Mouse (Mus musculus) kidney, embryonic 15.5 days (tissue): ENCODE measurements around the gene Dgki. TPM values are rescaled to one million over a fixed set of nuclear protein-coding genes. Genes with fewer than 3 reads are reported as not detected.
A peak's percentile ranks its signal among the peaks of the same experiment; 100 is the strongest.

Source experiments
- ATAC-seq: fragments of 200-750 bp; cut with Nextera tagmentation; replicated peaks from 2 replicates; pipeline ENCODE4 v1.8.0; 2017; ENCODE audit warnings: moderate TSS enrichment; ENCODE audit not compliant: low FRiP score
- H3K27ac ChIP-seq: fragments of 300-500 bp; sonication (generic); 2 replicates; pipeline ENCODE4 v1.5.1; 2015; ENCODE audit warnings: mild to moderate bottlenecking, inconsistent platforms
- H3K27me3 ChIP-seq: fragments of 300-500 bp; sonication (generic); 2 replicates; pipeline ENCODE4 v1.6.1; 2015; ENCODE audit warnings: inconsistent platforms
- H3K36me3 ChIP-seq: fragments of 300-500 bp; sonication (generic); 2 replicates; pipeline ENCODE4 v1.6.1; 2015; ENCODE audit warnings: inconsistent platforms
- H3K4me1 ChIP-seq: fragments of 300-500 bp; sonication (generic); 2 replicates; pipeline ENCODE4 v1.6.1; 2015; ENCODE audit warnings: inconsistent platforms
- H3K4me2 ChIP-seq: fragments of 300-500 bp; sonication (generic); 2 replicates; pipeline ENCODE4 v1.6.1; 2015; ENCODE audit warnings: moderate library complexity, mild to moderate bottlenecking, inconsistent platforms
- H3K4me3 ChIP-seq: fragments of 300-500 bp; sonication (generic); replicated peaks from 2 replicates; pipeline ENCODE4 v1.5.1; 2015; ENCODE audit warnings: mild to moderate bottlenecking, inconsistent platforms
- H3K9ac ChIP-seq: fragments of 300-500 bp; sonication (generic); 2 replicates; pipeline ENCODE4 v1.6.1; 2015; ENCODE audit warnings: mild to moderate bottlenecking, inconsistent platforms
- H3K9me3 ChIP-seq: fragments of 300-500 bp; sonication (generic); replicated peaks from 2 replicates; pipeline ENCODE4 v1.6.1; 2016; ENCODE audit warnings: inconsistent platforms
- WGBS: fragments of 180-500 bp; shearing (Covaris S2); methylation state at CpG from one replicate; pipeline ENCODE4 v1.1.7; 2015; ENCODE audit warnings: mixed read lengths; 5-methylcytosine and 5-hydroxymethylcytosine counted together
- polyA plus RNA-seq: library from polyadenylated mRNA; unstranded; fragments of >200 nt; fragmentation: Nextera tagmentation; extraction: Ambion mirVana; gene quantifications from 2 replicates; pipeline ENCODE4 v1.2.1, GENCODE M21; 2015

Dgki gene
- polyA plus RNA-seq, 1 experiment from 2014 or later: 0.55 TPM

GRCm38 (mm10) chr6:37069836-37070600, 230.0 kb downstream of the Dgki start:
- no peak overlapping the region for H3K27ac ChIP-seq
- no peak overlapping the region for H3K4me3 ChIP-seq
- no peak overlapping the region for H3K9ac ChIP-seq
- peaks cover 11% of the 10 kb centered on the region; the same call in 1 of the 2 replicates for H3K4me1 ChIP-seq
- no peaks in the 10 kb centered on the region for H3K27me3 ChIP-seq
- ATAC-seq: peak; percentile 52; the same call in 1 of the 2 replicates
- WGBS: 30% methylated on average over 14 of the region's 14 CpGs
- H3K4me2 ChIP-seq: no peak overlapping the region
- H3K36me3 ChIP-seq: no peaks in the 10 kb centered on the region
- no peaks in the 10 kb centered on the region for H3K9me3 ChIP-seq

- no peaks in the 10 kb centered on the region for H3K36me3 ChIP-seq
- peaks cover 16% of the 10 kb centered on the region; the same call in 1 of the 2 replicates for H3K4me1 ChIP-seq
- H3K27me3 ChIP-seq: no peaks in the 10 kb centered on the region
- 78% methylated on average over 6 of the region's 6 CpGs for WGBS
- H3K4me3 ChIP-seq: no peak overlapping the region
- no peak overlapping the region for H3K4me2 ChIP-seq
- no peak overlapping the region for H3K27ac ChIP-seq
- H3K9me3 ChIP-seq: no peaks in the 10 kb centered on the region
- ATAC-seq: no peak
- no peak overlapping the region for H3K9ac ChIP-seq
These were observed 231.2 kb downstream of the Dgki start for GRCm38 (mm10) chr6:37068737-37069136.

- WGBS: 79% methylated on average over 1 of the region's 1 CpGs
- Histone ChIP-seq H3K9ac (no peak overlapping the region), H3K27ac (no peak overlapping the region), H3K36me3 (no peaks in the 10 kb centered on the region), H3K4me3 (no peak overlapping the region), H3K9me3 (no peaks in the 10 kb centered on the region), H3K4me2 (no peak overlapping the region), H3K27me3 (no peaks in the 10 kb centered on the region), H3K4me1 (peaks cover 16% of the 10 kb centered on the region; the same call in 1 of the 2 replicates)
- ATAC-seq: no peak
These were observed 232.6 kb downstream of the Dgki start for GRCm38 (mm10) chr6:37067357-37067756.

- Histone ChIP-seq H3K4me2 (no peak overlapping the region), H3K36me3 (no peaks in the 10 kb centered on the region), H3K4me3 (no peak overlapping the region), H3K27ac (peak overlapping the region; percentile 42), H3K4me1 (peaks cover 6% of the 10 kb centered on the region; the same call in 1 of the 2 replicates), H3K9ac (no peak overlapping the region), H3K27me3 (no peaks in the 10 kb centered on the region), H3K9me3 (no peaks in the 10 kb centered on the region)
- WGBS: 16% methylated on average over 10 of the region's 10 CpGs
- ATAC-seq: 0 out of 2 replicates have a peak, but pooled peaks have one; percentile 54
These were observed 235.7 kb downstream of the Dgki start for GRCm38 (mm10) chr6:37064214-37064830.

GRCm38 (mm10) chr6:37063266-37063665, 236.7 kb downstream of the Dgki start:
- Histone ChIP-seq H3K9ac (no peak overlapping the region), H3K4me2 (no peak overlapping the region), H3K36me3 (no peaks in the 10 kb centered on the region), H3K9me3 (no peaks in the 10 kb centered on the region), H3K4me3 (no peak overlapping the region), H3K4me1 (peaks cover 6% of the 10 kb centered on the region; the same call in 1 of the 2 replicates), H3K27me3 (no peaks in the 10 kb centered on the region), H3K27ac (no peak overlapping the region)
- no peak for ATAC-seq
- 92% methylated on average over 7 of the region's 7 CpGs for WGBS

- ATAC-seq: no peak
- WGBS: 56% methylated on average over 3 of the region's 3 CpGs
These were observed 239.9 kb downstream of the Dgki start for GRCm38 (mm10) chr6:37060114-37060513.

GRCm38 (mm10) chr6:37057957-37058356, 242.0 kb downstream of the Dgki start:
- no peak overlapping the region for H3K4me3 ChIP-seq
- no peaks in the 10 kb centered on the region for H3K9me3 ChIP-seq
- WGBS: 87% methylated on average over 9 of the region's 9 CpGs
- no peak overlapping the region for H3K4me2 ChIP-seq
- no peak overlapping the region for H3K27ac ChIP-seq
- ATAC-seq: no peak
- H3K9ac ChIP-seq: no peak overlapping the region
- H3K36me3 ChIP-seq: no peaks in the 10 kb centered on the region
- H3K4me1 ChIP-seq: no peaks in the 10 kb centered on the region
- no peaks in the 10 kb centered on the region for H3K27me3 ChIP-seq

More at GRCm38 (mm10) chr6:37060114-37060513, 239.9 kb downstream of the Dgki start:
- Histone ChIP-seq H3K36me3 (no peaks in the 10 kb centered on the region), H3K9ac (no peak overlapping the region), H3K4me1 (peaks cover 6% of the 10 kb centered on the region; the same call in 1 of the 2 replicates), H3K27me3 (no peaks in the 10 kb centered on the region), H3K9me3 (no peaks in the 10 kb centered on the region), H3K4me3 (no peak overlapping the region), H3K27ac (no peak overlapping the region), H3K4me2 (no peak overlapping the region)

- Histone ChIP-seq H3K27me3 (no peaks in the 10 kb centered on the region), H3K36me3 (no peaks in the 10 kb centered on the region), H3K4me1 (no peaks in the 10 kb centered on the region), H3K27ac (no peak overlapping the region), H3K4me3 (no peak overlapping the region), H3K9ac (no peak overlapping the region), H3K4me2 (no peak overlapping the region), H3K9me3 (no peaks in the 10 kb centered on the region)
- 94% methylated on average over 7 of the region's 7 CpGs for WGBS
- no peak for ATAC-seq
These were observed 242.4 kb downstream of the Dgki start for GRCm38 (mm10) chr6:37057536-37057935.

- Histone ChIP-seq H3K27ac (no peak overlapping the region), H3K4me3 (no peak overlapping the region), H3K9ac (no peak overlapping the region), H3K4me1 (no peaks in the 10 kb centered on the region), H3K4me2 (no peak overlapping the region), H3K9me3 (no peaks in the 10 kb centered on the region), H3K27me3 (no peaks in the 10 kb centered on the region), H3K36me3 (no peaks in the 10 kb centered on the region)
- no peak for ATAC-seq
- WGBS: 85% methylated on average over 3 of the region's 3 CpGs
These were observed 244.3 kb downstream of the Dgki start for GRCm38 (mm10) chr6:37055634-37056033.

- H3K27ac ChIP-seq: no peak overlapping the region
- H3K9ac ChIP-seq: no peak overlapping the region
- 65% methylated on average over 5 of the region's 5 CpGs for WGBS
- H3K9me3 ChIP-seq: no peaks in the 10 kb centered on the region
- H3K4me1 ChIP-seq: no peaks in the 10 kb centered on the region
- no peaks in the 10 kb centered on the region for H3K36me3 ChIP-seq
- no peaks in the 10 kb centered on the region for H3K27me3 ChIP-seq
- H3K4me3 ChIP-seq: no peak overlapping the region
- ATAC-seq: no peak
- no peak overlapping the region for H3K4me2 ChIP-seq
These were observed 244.9 kb downstream of the Dgki start for GRCm38 (mm10) chr6:37055128-37055527.

GRCm38 (mm10) chr6:37054435-37055020, 245.5 kb downstream of the Dgki start:
- no peak overlapping the region for H3K27ac ChIP-seq
- no peak for ATAC-seq
- H3K27me3 ChIP-seq: no peaks in the 10 kb centered on the region
- H3K9ac ChIP-seq: no peak overlapping the region
- 48% methylated on average over 6 of the region's 6 CpGs for WGBS
- H3K4me1 ChIP-seq: no peaks in the 10 kb centered on the region
- H3K9me3 ChIP-seq: no peaks in the 10 kb centered on the region
- H3K4me3 ChIP-seq: no peak overlapping the region
- H3K36me3 ChIP-seq: no peaks in the 10 kb centered on the region
- H3K4me2 ChIP-seq: no peak overlapping the region

GRCm38 (mm10) chr6:37053411-37053810, 246.6 kb downstream of the Dgki start:
- Histone ChIP-seq H3K4me1 (no peaks in the 10 kb centered on the region), H3K9ac (no peak overlapping the region), H3K36me3 (no peaks in the 10 kb centered on the region), H3K4me2 (no peak overlapping the region), H3K4me3 (no peak overlapping the region), H3K9me3 (no peaks in the 10 kb centered on the region), H3K27ac (no peak overlapping the region), H3K27me3 (no peaks in the 10 kb centered on the region)
- ATAC-seq: no peak
- WGBS: 56% methylated on average over 2 of the region's 2 CpGs
